Mouse (Mus musculus): ENCODE measurements around the gene Cpeb4.

DNA sequence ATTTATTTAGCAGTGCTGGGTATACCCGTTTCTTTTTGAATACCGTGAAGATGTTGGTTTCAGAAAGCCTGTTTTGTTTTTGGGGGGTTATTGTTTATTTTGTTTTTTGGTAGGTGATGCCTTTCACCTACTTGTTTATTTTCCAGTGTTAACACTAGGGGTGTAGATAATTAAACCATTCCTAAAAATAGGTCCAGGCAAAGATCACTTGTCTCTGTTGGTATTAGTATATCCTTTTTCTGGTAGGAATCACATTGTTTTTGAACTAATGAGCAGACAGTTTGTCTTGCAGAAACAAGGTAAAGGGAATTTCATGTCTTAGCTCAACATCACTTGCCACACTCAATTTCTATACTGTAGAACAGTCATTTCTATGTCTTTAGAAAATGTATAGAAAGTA is 2.1 kb downstream of the Cpeb4 start:
- TF ChIP-seq POLR2A (IDR thresholded peaks at IDR 0.05; ENCODE audit: insufficient read depth, low read depth, low read length) (no peak), CTCF (IDR thresholded peaks at IDR 0.05) (no peak), EP300 (IDR thresholded peaks at IDR 0.05; ENCODE audit: insufficient read depth, low read depth, low read length) (no peak)

Data from heart, adult 2 months (tissue).